Mouse (Mus musculus) megakaryocyte-erythroid progenitor cell, adult 5-6 weeks (primary cell): Measurements from ENCODE around the gene Adgrl4. TPM values are rescaled to one million over a fixed set of nuclear protein-coding genes. Genes with fewer than 3 reads are reported as not detected.
A peak's percentile ranks its signal among the peaks of the same experiment; 100 is the strongest.

Source experiments
- ATAC-seq: replicated peaks from 2 replicates; pipeline ENCODE4 v1.8.0; 2016; ENCODE audit warnings: mild to moderate bottlenecking, inconsistent platforms; ENCODE audit not compliant: severe bottlenecking, poor library complexity, low FRiP score, low TSS enrichment
- total RNA-seq, 2 experiments: library from RNA; stranded (forward) in 1 of 2; stranded (reverse) in 1 of 2; fragments of 200-1000, 215-1000 nt in 1 of 2; fragments of >200 nt in 1 of 2; fragmentation: Nextera tagmentation in 1 of 2; gene quantifications; 2 replicates each; pipeline ENCODE4 v1.2.3; 2014 to 2017

The Adgrl4 gene
- total RNA-seq, 2 experiments from 2014 or later, result 1.7 to 11.9 TPM

DNA sequence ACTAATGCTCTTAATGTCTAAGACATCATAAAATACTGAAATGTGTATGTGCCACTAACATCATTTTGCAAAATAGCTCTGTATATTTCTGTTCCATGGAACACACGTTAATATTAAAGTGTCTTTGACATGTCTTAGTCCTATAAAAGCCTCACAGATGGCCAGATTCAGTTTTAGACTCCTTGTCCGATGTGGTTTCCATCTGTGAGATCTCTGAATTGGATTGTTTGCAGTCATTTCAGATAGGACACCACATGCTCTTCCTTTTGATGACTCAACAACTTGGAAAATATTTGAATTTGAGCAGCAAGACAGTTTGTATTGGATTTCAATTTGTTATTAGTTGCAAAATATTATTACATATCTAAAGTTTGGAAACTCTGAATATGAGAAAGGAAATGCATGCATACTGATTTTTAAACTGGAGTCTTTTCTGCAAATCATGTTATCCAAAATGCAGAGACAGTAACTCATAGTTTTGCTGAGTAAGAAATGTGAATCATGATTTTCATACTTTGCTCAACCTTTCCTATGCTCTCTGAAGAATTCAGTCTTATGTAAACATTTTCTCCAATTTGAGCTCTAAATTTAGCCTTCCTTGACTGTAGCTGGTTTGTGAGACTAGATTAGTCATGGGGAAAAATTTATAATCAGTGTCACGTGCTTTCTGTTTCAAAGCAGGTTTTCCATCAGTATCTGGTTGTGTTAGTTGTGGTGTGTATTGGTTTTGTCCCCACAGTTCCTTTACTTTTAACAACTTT lies 21.9 kb downstream of the Adgrl4 start:
- no peak for ATAC-seq

DNA sequence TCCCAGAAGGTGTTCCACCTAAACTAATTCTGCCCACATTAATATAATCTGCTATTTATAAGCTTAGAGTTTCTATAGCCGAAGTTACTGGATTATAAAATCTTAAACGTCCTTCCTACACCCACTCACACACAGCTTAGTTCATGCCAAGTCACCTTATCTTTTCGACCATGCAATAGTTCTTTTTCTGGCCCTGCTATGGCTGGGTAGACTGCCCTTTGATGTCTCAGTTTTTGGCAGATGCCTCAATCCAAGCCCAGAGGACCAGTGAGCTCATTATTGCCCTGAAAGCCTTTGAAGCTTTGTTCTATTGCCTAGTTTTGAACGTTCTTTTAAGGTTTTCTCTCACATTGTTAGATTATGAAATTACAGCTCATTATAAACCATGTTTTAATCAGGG lies 27.5 kb downstream of the Adgrl4 start:
- peak; percentile 92 for ATAC-seq

DNA sequence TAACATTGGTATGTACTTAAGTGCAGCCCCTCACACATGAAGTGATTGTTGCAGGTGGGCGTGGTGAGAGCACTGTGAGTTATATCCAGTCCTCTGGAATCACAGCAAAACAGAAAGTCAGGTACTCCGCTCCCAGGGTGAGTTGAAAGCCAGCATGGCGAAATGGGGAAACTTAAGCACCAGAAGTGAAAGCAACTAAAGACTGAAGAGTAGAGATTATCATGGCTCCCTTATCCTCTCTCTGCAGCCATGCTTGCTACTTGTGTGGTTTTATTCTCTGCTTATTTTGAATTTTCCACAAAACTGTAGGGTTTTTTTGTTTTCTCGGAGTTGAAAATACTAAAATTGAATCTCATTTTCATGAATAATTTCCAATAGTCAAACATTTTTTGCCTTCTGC lies 51.2 kb downstream of the Adgrl4 start:
- 0 out of 2 replicates have a peak, but pooled peaks have one; percentile 26 for ATAC-seq

DNA sequence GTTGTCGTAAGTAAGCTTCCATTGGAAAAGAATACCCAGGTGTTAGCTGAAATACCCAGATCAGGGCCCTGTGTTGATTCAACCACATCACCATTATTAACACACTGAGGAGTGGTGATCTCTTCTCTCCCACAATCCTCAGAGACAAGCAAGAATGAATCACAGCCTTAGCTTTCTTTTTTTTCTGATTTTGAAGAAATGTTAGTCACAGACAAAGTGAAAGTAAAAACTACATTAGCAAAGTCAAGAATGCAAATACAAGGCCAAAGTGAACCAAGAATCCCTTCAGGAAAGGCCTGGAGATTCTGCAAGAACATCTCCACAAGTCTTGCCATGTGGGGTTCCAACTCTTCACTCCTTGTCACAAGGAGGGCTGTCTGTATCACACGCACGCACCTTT lies 67.9 kb downstream of the Adgrl4 start:
- no peak for ATAC-seq

DNA sequence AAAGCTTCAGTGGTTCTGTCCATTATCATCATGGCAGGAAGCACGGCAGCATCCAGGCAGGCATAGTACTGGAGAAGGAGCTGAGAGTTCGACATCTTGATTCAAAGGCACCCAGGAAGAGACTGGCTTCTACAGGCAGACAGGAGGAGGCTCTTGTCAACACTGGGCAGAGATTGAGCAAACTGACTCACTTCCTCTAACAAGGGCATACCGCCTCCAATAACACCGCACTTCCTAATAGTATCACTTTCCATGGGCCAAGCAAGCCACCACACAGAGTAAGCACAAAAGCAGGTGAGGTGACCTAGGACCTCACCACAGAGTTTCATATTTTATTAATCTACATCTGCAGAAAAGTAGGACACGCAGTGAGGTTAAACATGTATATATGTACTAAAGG lies 73.5 kb downstream of the Adgrl4 start:
- 0 out of 2 replicates have a peak, but pooled peaks have one; percentile 18 for ATAC-seq

DNA sequence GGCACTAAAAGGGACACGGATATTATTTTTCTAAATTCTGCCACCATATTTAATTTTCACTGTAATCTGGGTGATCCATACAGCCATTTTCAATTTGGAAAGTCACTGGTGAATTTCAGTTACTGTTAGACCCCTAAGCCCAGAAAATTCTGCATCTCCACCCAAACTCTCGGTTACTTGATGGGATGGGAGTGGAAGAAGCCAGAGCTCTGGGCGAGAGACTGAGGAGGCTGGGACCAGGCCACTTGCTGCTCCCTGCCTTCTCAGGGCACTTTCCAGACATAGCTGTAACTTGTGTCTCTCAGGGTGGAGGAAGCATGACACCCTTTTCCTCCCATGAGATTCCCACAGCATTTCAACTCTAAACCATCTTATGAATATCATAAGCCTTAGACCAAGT lies 109.5 kb downstream of the Adgrl4 start:
- ATAC-seq, result no peak

DNA sequence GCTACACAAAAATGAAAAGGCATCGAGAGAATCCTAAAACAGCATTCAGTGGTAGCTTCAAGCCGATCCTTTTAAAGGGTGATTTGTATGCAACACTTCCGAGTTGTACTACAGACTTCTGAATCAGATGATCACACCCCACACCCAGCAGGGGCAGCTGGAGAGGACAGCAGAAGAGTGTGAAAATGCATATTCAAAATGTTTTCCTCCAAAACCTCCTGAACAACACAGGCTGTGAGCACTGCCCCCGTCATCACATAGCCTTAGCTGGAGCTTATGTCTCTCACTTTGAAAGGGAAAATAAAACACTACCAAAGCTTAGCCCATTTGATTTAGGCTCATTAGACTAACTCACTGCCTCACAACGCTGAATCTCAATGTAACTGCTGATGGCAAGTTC lies 113.3 kb downstream of the Adgrl4 start:
- ATAC-seq, result no peak

DNA sequence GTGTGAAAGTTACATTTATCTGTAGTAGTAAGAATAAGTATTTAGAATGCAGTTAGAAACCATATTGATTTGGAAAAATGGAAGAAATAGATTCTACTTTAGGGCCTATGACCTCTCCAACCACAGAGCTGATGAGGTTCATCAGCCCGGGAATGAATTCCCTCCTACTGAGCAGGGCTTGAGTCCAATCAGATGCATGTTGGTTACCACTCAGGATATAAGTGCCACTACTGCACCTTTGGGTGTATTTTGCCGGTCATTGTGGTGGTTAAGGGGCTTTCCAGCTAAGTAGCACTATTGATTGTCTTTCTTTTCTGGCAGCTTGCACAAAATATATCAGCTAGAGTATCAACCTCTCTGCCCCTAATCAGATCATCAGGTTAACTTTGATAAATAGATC lies 118.9 kb downstream of the Adgrl4 start:
- no peak for ATAC-seq

DNA sequence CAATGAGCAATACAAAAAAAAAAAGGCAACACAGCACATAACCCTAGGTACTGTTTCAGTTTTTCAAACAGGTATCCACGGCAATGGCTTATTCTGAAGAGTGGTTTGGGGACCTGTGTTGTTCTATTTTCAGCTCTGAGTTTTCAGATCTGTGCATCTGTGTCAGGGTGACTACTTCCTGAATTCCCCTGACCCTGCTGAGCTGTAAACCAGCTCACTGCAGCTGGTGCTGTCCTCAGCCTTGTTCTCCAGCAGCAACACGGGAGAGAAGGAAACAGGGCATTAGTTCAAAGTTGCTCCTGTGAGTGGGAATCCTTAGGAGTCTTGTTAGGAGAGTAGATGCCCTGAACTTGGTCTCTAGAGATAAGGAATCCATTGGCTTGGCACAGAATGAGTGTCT lies 119.4 kb downstream of the Adgrl4 start:
- no peak for ATAC-seq

DNA sequence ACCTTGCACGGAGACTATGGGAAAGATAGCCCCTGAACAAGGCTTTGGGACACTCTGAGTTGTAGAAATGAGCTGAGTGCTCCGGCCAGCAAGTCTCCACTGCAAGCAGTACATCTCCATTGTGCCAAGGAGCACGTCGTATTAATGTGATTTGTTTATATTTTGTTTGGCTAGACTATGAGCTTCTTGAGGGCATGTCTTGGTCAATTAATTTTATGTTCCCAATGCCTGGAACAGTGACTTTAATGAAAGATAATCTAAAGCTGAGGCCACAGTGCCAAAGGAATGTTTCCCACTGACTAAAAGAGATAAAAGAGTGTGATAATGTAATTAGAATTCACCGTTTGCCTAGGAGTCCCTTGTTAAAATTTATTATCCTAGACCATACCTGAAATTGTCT lies 119.9 kb downstream of the Adgrl4 start:
- no peak for ATAC-seq

DNA sequence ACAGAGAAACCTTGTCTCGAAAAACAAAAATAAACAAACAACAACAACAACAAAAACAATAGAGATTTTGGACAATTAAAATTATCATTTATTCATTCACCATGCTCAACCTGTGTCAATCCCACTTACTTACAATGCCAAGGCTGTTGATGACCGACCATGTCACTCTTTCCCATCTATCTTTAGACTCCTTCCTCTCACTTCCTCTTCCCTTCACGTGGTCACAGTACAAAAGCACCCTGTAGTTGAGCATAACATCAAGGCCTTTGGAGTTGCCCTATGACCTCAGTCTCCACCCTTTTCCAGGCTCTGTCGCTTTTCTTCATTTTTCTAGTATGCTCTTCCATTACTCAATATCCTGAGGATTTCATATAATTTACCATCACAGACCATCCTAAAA lies 120.7 kb downstream of the Adgrl4 start:
- no peak for ATAC-seq

DNA sequence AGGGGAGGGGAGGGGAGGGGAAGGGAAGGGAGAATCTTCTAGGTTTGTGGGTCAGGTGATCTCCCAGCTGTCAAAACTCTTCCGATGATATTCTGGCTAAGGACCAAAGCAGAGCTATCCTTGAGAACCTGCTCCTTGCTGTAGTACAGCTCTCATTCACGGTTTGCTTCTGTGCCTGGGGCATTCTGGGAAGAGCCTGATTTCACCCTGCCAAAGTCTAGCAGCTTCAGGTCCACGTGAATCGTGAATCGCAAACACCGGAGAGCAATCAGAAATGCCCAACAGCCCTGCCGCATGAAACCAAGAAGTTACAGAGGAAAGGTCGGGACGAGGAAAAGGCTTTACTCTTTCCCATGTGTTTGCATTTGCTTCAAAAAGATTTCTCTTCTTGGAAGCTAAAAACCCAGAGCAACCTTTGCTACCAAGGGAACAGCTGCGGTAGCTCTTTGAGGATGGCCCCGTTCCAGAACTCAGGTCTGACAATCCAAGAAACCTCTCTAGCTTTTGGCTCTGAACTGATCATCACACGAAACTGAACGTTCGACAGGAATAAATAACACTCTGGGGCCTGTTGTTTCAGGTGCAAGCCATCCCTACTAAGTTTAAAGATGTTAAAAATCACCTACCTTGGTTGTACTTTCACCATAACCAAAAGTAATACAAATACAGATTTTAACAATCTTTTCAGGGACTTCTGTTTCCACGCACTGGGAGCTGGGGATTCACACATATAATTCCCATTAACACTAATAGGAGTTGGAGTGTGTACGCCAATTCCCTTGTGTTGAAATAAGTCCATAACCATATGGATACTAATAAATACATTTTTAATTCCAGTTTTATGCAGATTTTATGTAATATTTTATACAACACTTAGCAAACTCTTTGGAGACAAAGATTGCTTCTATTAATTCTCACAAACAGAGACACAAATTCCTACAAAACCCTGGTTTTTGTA lies 128.3 kb downstream of the Adgrl4 start:
- ATAC-seq, result no peak

DNA sequence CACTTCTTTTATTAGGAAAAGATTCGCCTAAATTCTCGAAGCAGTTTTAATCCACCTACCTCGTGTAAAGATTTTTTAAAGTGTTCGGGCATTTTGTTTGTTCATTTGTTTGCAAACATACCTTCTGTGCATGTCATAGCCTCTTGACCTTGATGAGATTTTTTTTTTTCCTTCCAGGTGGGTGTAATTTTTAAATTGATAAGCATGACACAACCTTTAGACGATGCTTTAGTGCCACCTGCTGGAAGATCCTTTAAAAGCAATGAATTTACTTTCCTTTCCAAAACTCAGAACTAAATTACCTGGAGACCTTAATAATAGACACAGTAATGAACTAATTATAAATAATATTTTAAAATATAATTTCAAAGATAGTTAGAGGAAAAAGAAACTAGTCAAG lies 128.9 kb downstream of the Adgrl4 start:
- no peak for ATAC-seq

DNA sequence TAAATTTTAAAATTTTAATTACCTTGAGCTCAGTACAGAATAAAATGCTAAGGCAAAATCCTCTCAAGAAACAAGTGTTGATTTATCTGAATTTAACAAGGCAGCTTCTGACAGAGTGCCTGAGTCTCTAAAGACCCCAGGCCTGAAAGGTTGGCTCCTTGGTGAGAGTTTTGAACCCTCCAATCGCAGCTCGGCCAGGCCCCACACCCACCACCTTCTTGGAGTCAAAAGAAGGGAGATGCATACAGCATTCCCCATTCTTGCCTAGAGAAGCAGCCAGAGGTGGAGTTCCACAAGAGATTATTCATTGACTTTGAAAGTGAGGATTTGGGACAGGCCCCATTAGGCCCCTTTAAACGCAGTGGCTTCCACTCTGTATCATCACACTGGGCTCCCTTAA lies 129.9 kb downstream of the Adgrl4 start:
- ATAC-seq, result no peak

DNA sequence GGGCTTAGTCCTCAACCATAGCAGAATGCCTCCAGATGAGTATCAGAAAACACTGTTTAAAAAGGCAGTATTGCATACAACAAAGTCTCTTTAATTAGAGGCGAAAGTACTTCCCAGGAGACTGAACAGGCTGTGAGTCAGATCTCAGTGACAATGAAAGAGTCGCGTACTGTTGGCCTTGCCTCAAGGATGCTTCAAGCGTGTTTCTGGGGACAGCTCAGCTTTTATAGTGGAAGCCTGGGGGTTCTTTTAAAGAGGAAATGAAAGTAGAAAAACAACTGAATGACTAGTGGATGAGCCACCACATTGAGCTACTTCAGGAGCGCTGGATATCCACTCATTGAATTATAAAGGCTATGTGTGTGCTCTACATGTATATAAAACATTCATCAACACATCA lies 134.4 kb downstream of the Adgrl4 start:
- ATAC-seq, result no peak

DNA sequence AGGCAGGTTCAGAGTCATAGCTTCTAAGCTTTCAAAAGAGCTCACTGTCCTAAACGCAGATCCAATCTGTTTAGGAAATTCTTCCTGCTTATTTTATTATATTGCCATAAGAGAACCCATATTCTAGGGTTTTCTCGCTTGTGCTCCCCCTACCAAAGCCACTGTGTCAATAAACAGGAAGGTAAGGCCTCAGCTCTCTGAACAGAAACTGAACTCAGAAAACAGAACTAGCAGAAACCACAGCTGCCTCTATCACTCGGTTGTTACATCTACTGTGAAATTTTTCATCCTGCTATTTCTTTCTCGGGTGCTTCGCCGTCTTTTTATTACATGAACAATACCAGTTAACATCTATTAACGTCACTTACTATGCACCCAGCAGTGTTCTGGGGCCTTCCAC lies 137.6 kb downstream of the Adgrl4 start:
- no peak for ATAC-seq

DNA sequence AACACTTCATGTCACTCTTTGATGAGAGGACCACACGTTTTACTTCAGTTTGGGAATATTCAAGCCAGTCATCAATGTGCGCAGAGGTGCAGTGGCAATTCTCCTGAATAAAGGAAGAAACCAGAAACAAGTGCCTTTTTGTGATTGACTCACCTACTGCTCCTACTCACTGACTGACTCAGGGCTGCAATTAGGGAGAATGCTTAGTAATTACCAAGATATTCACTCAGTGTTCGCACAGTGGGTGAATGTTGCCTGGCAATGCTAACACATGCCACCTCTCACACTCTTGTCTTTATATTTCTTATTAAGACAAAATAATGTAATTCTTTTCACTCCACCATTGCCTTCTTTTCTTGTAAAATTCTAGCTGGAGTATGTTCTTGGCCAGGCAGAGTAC lies 138.5 kb downstream of the Adgrl4 start:
- ATAC-seq, result no peak

DNA sequence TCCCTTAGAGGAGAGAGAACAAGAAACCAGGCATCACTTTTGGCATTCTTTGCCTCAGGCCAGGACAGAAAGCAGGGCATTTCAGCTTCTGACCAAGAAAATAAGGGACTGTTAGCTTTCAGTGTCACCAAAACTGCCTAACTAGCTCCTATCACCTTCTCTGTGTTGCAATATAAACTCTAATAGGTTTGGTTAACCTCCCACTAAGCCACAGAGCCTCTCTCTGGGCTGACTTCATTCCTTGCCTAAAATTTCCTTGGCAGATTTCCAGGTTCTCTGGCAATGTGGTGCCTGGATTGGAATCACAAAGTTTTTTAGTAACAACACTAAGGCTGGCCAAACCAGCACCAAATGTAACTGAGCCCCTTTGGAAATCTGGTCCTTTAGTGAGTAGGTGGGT lies 154.2 kb downstream of the Adgrl4 start:
- no peak for ATAC-seq
